Mouse (Mus musculus) intestine, embryonic 14.5 days (tissue): ENCODE data around the gene Ms4a6d. TPM values are rescaled to one million over a fixed set of nuclear protein-coding genes. Genes with fewer than 3 reads are reported as not detected.
"Not testable (repeated sequence)": the region's sequence is repeated elsewhere in the genome, so short reads cannot be mapped to it uniquely, and the experiment has no call there.

Source experiments
- ATAC-seq: fragments of 200-750 bp; cut with Nextera tagmentation; replicated peaks from 2 replicates; pipeline ENCODE4 v1.8.0; 2017; ENCODE audit warnings: low read depth, moderate number of reproducible peaks, moderate TSS enrichment, moderate library complexity; ENCODE audit not compliant: low FRiP score, low TSS enrichment
- DNase-seq: peaks from one replicate; pipeline ENCODE4 v3.0.0-alpha.2; 2018; ENCODE audit warnings: low spot score
- H3K27ac ChIP-seq: fragments of 300-500 bp; sonication (generic); 2 replicates; pipeline ENCODE4 v1.5.1; 2014; ENCODE audit warnings: low read depth, mild to moderate bottlenecking, control low read depth
- H3K27me3 ChIP-seq: fragments of 300-500 bp; sonication (generic); replicated peaks from 2 replicates; pipeline ENCODE4 v1.6.1; 2014; ENCODE audit warnings: low read length, control low read depth; ENCODE audit not compliant: control insufficient read depth, insufficient read depth
- H3K36me3 ChIP-seq: fragments of 300-500 bp; sonication (generic); 2 replicates; pipeline ENCODE4 v1.6.1; 2014; ENCODE audit warnings: low read length, control low read depth; ENCODE audit not compliant: control insufficient read depth, insufficient read depth
- H3K4me1 ChIP-seq: fragments of 300-500 bp; sonication (generic); replicated peaks from 2 replicates; pipeline ENCODE4 v1.6.1; 2014; ENCODE audit warnings: low read length, control low read depth, mixed read lengths; ENCODE audit not compliant: control insufficient read depth, insufficient read depth
- H3K4me2 ChIP-seq: fragments of 300-500 bp; sonication (generic); 2 replicates; pipeline ENCODE4 v1.6.1; 2014; ENCODE audit warnings: low read length
- H3K4me3 ChIP-seq: fragments of 300-500 bp; sonication (generic); 2 replicates; pipeline ENCODE4 v1.5.1; 2014; ENCODE audit warnings: low read depth, low read length, control low read depth, mixed read lengths
- H3K9ac ChIP-seq: fragments of 300-500 bp; sonication (generic); 2 replicates; pipeline ENCODE4 v1.6.1; 2014; ENCODE audit warnings: mild to moderate bottlenecking, low read length
- H3K9me3 ChIP-seq: fragments of 300-500 bp; sonication (generic); 2 replicates; pipeline ENCODE4 v1.6.1; 2016; ENCODE audit warnings: low read length, control low read depth; ENCODE audit not compliant: control insufficient read depth
- WGBS: fragments of 180-500 bp; shearing (Covaris S2); extraction: QIAGEN DNeasy Blood & Tissue Kit; methylation state at CpG from one replicate; pipeline ENCODE4 v1.1.7; 2014; 5-methylcytosine and 5-hydroxymethylcytosine counted together
- polyA plus RNA-seq: library from polyadenylated mRNA; unstranded; fragments of >200 nt; fragmentation: Nextera tagmentation; extraction: Ambion mirVana; gene quantifications from 2 replicates; pipeline ENCODE4 v1.2.1, GENCODE M21; 2014

The Ms4a6d gene
- polyA plus RNA-seq, 1 experiment from 2014 or later = 4.7 TPM

DNA sequence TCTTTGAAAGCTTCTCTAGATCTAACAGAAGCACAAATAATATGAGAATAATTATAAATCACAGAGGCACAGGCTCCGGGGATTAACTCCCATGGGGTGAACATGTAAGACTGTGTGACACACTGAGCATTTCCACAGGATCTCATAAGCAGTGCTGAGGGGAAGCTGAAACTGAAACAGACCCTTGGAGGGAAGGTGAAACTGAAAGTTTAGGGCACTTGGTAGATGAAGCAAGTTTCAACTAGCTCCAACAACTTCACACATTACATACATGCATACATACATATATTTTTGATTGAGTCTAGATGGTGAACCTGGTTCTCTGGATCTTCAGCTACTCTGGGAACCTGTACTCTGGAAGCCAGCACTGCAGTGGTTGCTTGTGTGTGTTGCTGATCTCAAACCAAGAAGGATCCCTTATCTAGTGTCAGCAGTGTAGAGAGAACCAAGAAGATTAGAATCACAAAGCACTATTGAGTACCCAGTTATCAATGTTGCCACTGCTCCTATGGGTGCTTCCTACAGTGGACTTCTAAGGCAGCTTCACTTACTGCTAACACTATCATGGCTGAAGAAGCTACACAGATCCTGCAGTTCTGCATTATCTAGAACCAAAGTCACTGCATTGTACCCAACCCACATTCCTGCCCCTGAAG, 64.4 kb downstream of the Ms4a6d start:
- not testable (repeated sequence) for H3K9me3 ChIP-seq, H3K9ac ChIP-seq, DNase-seq, H3K4me2 ChIP-seq, H3K27me3 ChIP-seq, H3K36me3 ChIP-seq, H3K4me3 ChIP-seq, ATAC-seq, H3K27ac ChIP-seq, H3K4me1 ChIP-seq
- 86% methylated on average over 1 of the region's 1 CpGs for WGBS

DNA sequence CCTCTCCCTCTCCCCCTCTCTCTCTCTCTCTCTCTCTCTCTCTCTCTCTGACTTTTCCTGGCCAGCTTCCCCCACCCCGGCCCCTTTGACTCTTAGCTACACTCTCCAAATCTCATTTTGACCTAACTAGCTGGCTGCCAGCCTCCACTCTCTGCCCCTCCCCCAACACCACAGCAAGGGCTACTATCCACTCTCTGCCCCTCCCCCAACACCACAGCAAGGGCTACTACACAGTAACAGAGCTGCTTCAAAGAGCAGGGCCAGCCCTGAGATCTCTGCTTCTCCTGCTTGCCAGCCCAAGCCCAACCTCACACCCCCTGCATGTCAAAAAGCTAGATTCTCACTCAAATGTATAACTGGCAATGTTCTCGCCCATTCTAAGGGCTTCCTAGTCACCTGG, 67.3 kb downstream of the Ms4a6d start:
- ATAC-seq = no peak
- DNase-seq = no peak
- Histone ChIP-seq H3K36me3 (no peaks in the 10 kb centered on the region), H3K4me3 (no peak overlapping the region), H3K4me2 (no peak overlapping the region), H3K9me3 (no peaks in the 10 kb centered on the region), H3K9ac (no peak overlapping the region), H3K27me3 (no peaks in the 10 kb centered on the region), H3K27ac (no peak overlapping the region), H3K4me1 (no peaks in the 10 kb centered on the region)
- 28% methylated on average over 2 of the region's 2 CpGs for WGBS

Other genes with a start within 250 kb of the Ms4a6d start
- gene Ms4a4a, start 229.3 kb downstream of the Ms4a6d start, polyA plus RNA-seq = 3.5 and 3.7 TPM in 2 replicates
- gene Ms4a4c, start 200.1 kb downstream of the Ms4a6d start, polyA plus RNA-seq = 1.3 and 1.8 TPM in 2 replicates
- 0.08 TPM in 2 replicates for gene Ms4a4b, start 161.3 kb downstream of the Ms4a6d start, polyA plus RNA-seq
- 9.1 and 10.7 TPM in 2 replicates for gene Ms4a6c, start 135.5 kb downstream of the Ms4a6d start, polyA plus RNA-seq
- not detected in 2 replicates for gene Gm8369, start 118.9 kb downstream of the Ms4a6d start, polyA plus RNA-seq
- gene Ms4a6b, start 88.3 kb downstream of the Ms4a6d start, polyA plus RNA-seq = 7.7 and 8.8 TPM in 2 replicates
- gene Ms4a4d, start 68.0 kb downstream of the Ms4a6d start, polyA plus RNA-seq = 1.7 and 2.5 TPM in 2 replicates
- 0.27 TPM in 1 of 2 replicates, not detected in the other for gene Ms4a2, start 18.9 kb upstream of the Ms4a6d start, polyA plus RNA-seq
- gene Ms4a3, start 36.0 kb upstream of the Ms4a6d start, polyA plus RNA-seq = not detected in 2 replicates
- gene Oosp2, start 55.7 kb upstream of the Ms4a6d start, polyA plus RNA-seq = not detected in 2 replicates
- not detected in 2 replicates for gene Oosp1, start 86.3 kb upstream of the Ms4a6d start, polyA plus RNA-seq
- gene Oosp3, start 92.2 kb upstream of the Ms4a6d start, polyA plus RNA-seq = not detected in 2 replicates
- not detected in 2 replicates for gene Gif, start 142.7 kb upstream of the Ms4a6d start, polyA plus RNA-seq
- 67.1 and 67.8 TPM in 2 replicates for gene Mrpl16, start 165.5 kb upstream of the Ms4a6d start, polyA plus RNA-seq
- 28.4 and 30.0 TPM in 2 replicates for gene Stx3, start 214.6 kb upstream of the Ms4a6d start, polyA plus RNA-seq
- 0.12 TPM in 1 of 2 replicates, not detected in the other for gene Olfr1417, start 234.4 kb upstream of the Ms4a6d start, polyA plus RNA-seq